Mouse (Mus musculus) forebrain, embryonic 14.5 days (tissue): Measurements from ENCODE around the gene Spata33. TPM values are rescaled to one million over a fixed set of nuclear protein-coding genes. Genes with fewer than 3 reads are reported as not detected.

ENCODE experiments used
- ATAC-seq: fragments of 200-750 bp; cut with Nextera tagmentation; 2 replicates; pipeline ENCODE4 v1.8.0; 2017; ENCODE audit warnings: mild to moderate bottlenecking, moderate library complexity
- DNase-seq: peaks from one replicate; pipeline ENCODE4 v3.0.0-alpha.2; 2015; ENCODE audit warnings: low spot score
- H3K27ac ChIP-seq: fragments of 300-500 bp; sonication (generic); 2 replicates; pipeline ENCODE4 v1.5.1; 2014; ENCODE audit warnings: low read depth, mild to moderate bottlenecking, control low read depth, low read length, moderate library complexity
- H3K27me3 ChIP-seq: fragments of 300-500 bp; sonication (generic); replicated peaks from 2 replicates; pipeline ENCODE4 v1.6.1; 2014; ENCODE audit warnings: low read length, control low read depth, mixed read lengths; ENCODE audit not compliant: control insufficient read depth, insufficient read depth
- H3K36me3 ChIP-seq: fragments of 300-500 bp; sonication (generic); 2 replicates; pipeline ENCODE4 v1.6.1; 2014; ENCODE audit warnings: low read length, control low read depth; ENCODE audit not compliant: control insufficient read depth, insufficient read depth
- H3K4me1 ChIP-seq: fragments of 300-500 bp; sonication (generic); 2 replicates; pipeline ENCODE4 v1.6.1; 2014; ENCODE audit warnings: antibody characterized with exemption, low read length, control low read depth; ENCODE audit not compliant: control insufficient read depth, insufficient read depth
- H3K4me2 ChIP-seq: fragments of 300-500 bp; sonication (generic); 2 replicates; pipeline ENCODE4 v1.6.1; 2014; ENCODE audit warnings: mild to moderate bottlenecking, control low read depth, low read length
- H3K4me3 ChIP-seq: fragments of 300-500 bp; sonication (generic); 2 replicates; pipeline ENCODE4 v1.5.1; 2014; ENCODE audit warnings: low read depth, low read length, control low read depth
- H3K9ac ChIP-seq: fragments of 300-500 bp; sonication (generic); 2 replicates; pipeline ENCODE4 v1.6.1; 2014; ENCODE audit warnings: mild to moderate bottlenecking, low read length, control low read depth, moderate library complexity
- H3K9me3 ChIP-seq: fragments of 300-500 bp; sonication (generic); replicated peaks from 2 replicates; pipeline ENCODE4 v1.6.1; 2016; ENCODE audit warnings: low read length, control low read depth, mixed read lengths; ENCODE audit not compliant: control insufficient read depth
- WGBS: fragments of 180-500 bp; shearing (Covaris S2); extraction: QIAGEN DNeasy Blood & Tissue Kit; methylation state at CpG from one replicate; pipeline ENCODE4 v1.1.7; 2014; 5-methylcytosine and 5-hydroxymethylcytosine counted together
- polyA plus RNA-seq: library from polyadenylated mRNA; unstranded; fragments of >200 nt; fragmentation: Nextera tagmentation; extraction: Ambion mirVana; gene quantifications from 2 replicates; pipeline ENCODE4 v1.2.1, GENCODE M21; 2014

Gene Spata33
- polyA plus RNA-seq, 1 experiment from 2014 or later = 6.5 TPM

- H3K9ac ChIP-seq = no peak overlapping the region
- peaks cover 47% of the 10 kb centered on the region for H3K36me3 ChIP-seq
- ATAC-seq = no peak
- H3K9me3 ChIP-seq = no peaks in the 10 kb centered on the region
- H3K4me1 ChIP-seq = no peaks in the 10 kb centered on the region
- no peak for DNase-seq
- no peak overlapping the region for H3K4me3 ChIP-seq
- H3K4me2 ChIP-seq = no peak overlapping the region
- WGBS = 90% methylated on average over 10 of the region's 10 CpGs
- H3K27me3 ChIP-seq = no peaks in the 10 kb centered on the region
- H3K27ac ChIP-seq = no peak overlapping the region
These were observed 58.5 kb downstream of the Spata33 start for GRCm38 (mm10) chr8:123271147-123271546.

Other genes with a start within 250 kb of the Spata33 start
- 32.1 and 34.9 TPM in 2 replicates for gene Ankrd11, start 170.6 kb upstream of the Spata33 start, polyA plus RNA-seq
- gene Spg7, start 149.9 kb upstream of the Spata33 start, polyA plus RNA-seq = 34.2 and 38.2 TPM in 2 replicates
- 1,075 and 1,254 TPM in 2 replicates for gene Rpl13, start 110.5 kb upstream of the Spata33 start, polyA plus RNA-seq
- gene Cpne7, start 95.5 kb upstream of the Spata33 start, polyA plus RNA-seq = 1.0 and 2.7 TPM in 2 replicates
- 0.33 and 0.93 TPM in 2 replicates for gene Sult5a1, start 54.5 kb upstream of the Spata33 start, polyA plus RNA-seq
- not detected in 2 replicates for gene Dpep1, start 26.6 kb upstream of the Spata33 start, polyA plus RNA-seq
- 180 and 200 TPM in 2 replicates for gene Chmp1a, start 69 bp upstream of the Spata33 start, polyA plus RNA-seq
- 41.1 and 43.1 TPM in 2 replicates for gene Cdk10, start 12.0 kb downstream of the Spata33 start, polyA plus RNA-seq
- gene Spata2l, start 23.4 kb downstream of the Spata33 start, polyA plus RNA-seq = 2.4 and 4.1 TPM in 2 replicates
- gene Zfp276, start 41.4 kb downstream of the Spata33 start, polyA plus RNA-seq = 14.7 and 18.5 TPM in 2 replicates
- 31.9 and 41.5 TPM in 2 replicates for gene Vps9d1, start 41.5 kb downstream of the Spata33 start, polyA plus RNA-seq
- 13.7 and 14.0 TPM in 2 replicates for gene Fanca, start 105.7 kb downstream of the Spata33 start, polyA plus RNA-seq
- 13.7 and 20.2 TPM in 2 replicates for gene Spire2, start 119.9 kb downstream of the Spata33 start, polyA plus RNA-seq
- 181 and 203 TPM in 2 replicates for gene Tcf25, start 160.9 kb downstream of the Spata33 start, polyA plus RNA-seq
- 0.11 TPM in 1 of 2 replicates, not detected in the other for gene Mc1r, start 194.3 kb downstream of the Spata33 start, polyA plus RNA-seq
- gene Tubb3, start 198.6 kb downstream of the Spata33 start, polyA plus RNA-seq = 1,786 and 1,955 TPM in 2 replicates
- gene Def8, start 210.7 kb downstream of the Spata33 start, polyA plus RNA-seq = 44.3 and 48.4 TPM in 2 replicates